Mouse (Mus musculus) right cerebral cortex, postnatal 4 days (tissue): ENCODE data around the gene Rps13.
A peak's percentile ranks its signal among the peaks of the same experiment; 100 is the strongest.

ENCODE experiments used
- DNase-seq: peaks from one replicate; pipeline ENCODE4 v3.0.0-alpha.2; 2022

Rps13 gene

DNA sequence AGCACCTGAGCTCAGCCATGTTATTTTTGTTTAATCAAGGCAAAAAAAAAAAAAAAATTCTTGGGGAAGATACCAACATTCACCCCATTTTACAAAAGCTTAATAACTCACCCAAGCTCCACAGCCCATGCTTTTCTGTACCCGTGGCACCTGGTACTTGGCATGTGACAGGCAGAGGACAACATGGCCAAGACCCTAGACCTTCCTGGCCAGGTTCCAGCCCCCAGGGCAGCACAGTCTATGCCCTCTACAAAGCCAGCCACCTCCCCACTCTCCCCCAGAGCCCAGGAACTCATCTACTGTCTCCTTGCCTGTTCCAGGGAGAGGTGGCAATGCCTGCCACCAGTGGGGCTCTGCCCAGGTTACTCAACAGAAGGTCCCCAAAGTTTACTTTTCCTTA is 43.4 kb downstream of the Rps13 start:
- DNase-seq = no peak

DNA sequence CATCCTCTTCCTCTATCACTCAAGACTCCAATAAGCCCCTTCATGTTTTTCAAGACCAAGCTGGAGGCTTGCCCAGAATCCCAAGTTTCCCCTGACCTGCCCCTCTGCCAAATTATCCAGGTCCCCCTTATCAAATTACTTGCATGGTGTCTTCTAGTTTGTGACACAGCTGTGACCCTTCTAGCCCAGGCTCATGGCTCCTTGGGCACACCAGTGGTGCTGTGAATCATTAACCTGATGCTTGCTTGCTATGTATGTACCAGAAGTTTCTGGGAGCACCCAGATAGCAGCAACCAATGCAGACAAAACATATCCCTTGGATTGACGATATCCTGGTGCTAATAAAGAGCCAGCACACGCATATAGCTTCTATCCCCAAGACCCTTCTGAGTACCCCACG is 45.0 kb downstream of the Rps13 start:
- DNase-seq = no peak

DNA sequence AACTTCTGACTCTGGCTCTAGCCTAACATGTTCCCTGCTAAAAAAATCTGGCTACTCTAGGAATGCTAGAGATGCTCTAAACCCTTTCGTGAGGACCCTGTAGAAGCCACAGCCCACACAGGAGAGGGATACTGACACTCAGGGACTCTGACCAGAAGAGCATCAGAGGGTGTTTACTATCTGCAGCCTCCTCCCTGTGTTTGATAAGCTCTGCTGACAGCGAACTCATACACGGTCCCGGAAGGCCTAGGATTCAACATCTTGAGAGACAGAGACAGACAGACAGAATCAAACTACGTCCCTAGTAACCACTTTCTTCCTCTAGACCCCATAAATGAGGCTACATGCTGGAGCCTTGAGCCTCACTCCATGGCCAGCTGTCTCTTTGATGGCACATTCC is 46.0 kb downstream of the Rps13 start:
- no peak for DNase-seq

DNA sequence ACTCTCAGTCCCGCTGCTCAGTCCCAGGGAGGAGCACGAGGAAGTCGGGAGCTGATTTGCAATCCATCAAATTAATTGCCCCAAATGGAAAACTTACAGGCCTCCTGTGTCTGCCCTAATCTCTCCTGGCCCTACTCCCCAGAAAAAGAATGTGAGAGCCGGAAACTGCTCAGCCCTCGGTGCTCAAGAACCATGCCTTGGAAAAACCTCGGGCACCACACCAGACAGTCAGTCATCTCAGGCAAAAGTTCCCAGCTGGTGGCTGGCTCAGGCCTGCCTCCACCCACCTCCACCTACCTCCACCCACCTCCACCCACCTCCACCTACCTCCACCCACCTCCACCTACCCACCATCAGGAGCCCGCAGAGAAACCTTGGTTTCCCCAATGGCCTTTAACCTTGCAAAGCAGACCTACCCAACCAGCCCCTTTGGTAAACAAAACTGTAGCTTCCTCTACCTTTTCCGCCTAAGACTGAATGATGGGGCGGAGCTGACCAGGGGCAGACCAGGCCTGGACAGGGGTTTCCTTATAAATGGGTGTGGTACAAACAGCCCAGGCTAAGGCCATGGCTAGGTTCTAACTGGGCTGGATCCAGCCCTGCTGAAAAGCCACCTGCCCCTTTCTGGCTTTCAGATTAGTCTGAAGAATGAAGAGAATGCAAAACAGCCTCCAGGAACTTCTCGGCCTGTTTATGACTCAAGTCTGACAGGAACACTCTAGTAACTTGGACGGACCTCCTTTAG is 47.2 kb downstream of the Rps13 start:
- DNase-seq = no peak

DNA sequence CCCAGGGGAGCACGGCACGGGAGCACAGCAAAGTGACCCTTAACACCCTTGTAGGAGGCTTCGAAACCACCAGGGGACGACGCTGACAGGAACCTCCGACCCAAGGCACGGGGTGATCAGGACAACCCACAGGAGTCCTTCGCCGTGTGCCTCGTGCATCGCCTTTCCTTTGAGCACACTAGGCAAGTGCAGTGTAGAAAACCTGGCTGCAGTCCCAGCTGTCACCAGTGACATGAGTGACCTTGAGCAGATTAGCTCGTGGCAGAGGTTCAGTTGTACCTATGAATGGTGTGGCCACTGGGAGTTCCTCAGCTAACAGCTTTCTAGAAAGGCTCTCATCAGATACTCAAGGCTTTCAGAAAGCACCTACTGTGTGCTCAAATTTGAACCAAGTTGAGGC is 47.8 kb downstream of the Rps13 start:
- no peak for DNase-seq

DNA sequence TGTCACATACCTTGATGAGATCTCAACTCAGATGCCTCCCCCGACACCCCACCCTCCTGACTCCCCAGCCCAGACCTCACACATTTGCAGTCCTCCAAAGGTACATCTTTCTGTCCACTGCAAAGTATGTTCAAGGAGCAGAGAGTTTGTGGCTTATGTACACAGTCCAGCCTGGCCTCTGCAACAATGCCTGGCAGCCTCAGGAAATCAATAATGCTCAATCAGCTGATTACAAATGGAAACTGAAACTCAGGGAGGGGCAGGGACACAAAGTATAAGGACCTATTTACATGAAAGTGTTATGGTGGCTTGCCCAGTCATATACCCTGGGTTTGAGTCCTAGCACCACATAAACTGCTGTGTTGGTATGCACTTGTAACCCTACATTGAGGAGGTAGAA is 48.8 kb downstream of the Rps13 start:
- no peak for DNase-seq

DNA sequence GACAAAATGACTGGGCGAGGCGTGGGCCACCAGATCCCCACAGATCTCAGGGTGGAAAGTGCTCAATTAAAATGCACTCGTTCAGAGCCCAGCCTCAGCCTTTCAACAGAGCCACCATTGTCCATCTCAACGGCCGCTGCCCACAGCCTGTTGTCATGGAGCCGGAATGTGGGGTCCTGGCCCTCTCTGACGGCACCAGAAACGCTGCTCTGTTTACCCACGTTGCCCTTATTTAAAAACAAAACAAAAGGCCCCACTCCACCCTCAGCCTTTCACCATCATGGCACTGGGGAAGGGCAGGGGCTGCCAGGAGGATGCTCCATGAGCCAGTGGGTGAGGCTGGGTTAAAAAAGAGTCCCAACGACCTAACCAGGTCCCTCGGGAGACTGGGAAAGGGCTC is 51.2 kb downstream of the Rps13 start:
- DNase-seq = peak; percentile 27
